Mouse (Mus musculus) heart, adult 2 months (tissue): ENCODE data around the gene Glipr1l3. TPM values are rescaled to one million over a fixed set of nuclear protein-coding genes. Genes with fewer than 3 reads are reported as not detected.
"Not testable (repeated sequence)": the region's sequence is repeated elsewhere in the genome, so short reads cannot be mapped to it uniquely, and the experiment has no call there.

Experiments
- DNase-seq, 2 experiments: peaks; one replicate each; pipeline ENCODE4 v3.0.0; 2021
- H3K27ac ChIP-seq: fragments of 200-600 bp; 2 replicates; pipeline ENCODE4 v1.8.1; 2022
- H3K27me3 ChIP-seq: fragments of 200-500 bp; 2 replicates; pipeline ENCODE4 v1.6.1; 2012; ENCODE audit warnings: mild to moderate bottlenecking, low read length, inconsistent platforms, mixed read lengths; ENCODE audit not compliant: control insufficient read depth, insufficient read depth
- H3K36me3 ChIP-seq: fragments of 200-500 bp; 2 replicates; pipeline ENCODE4 v1.6.1; 2012; ENCODE audit warnings: low read length, inconsistent platforms; ENCODE audit not compliant: control insufficient read depth, insufficient read depth
- H3K4me1 ChIP-seq: fragments of 200-500 bp; 2 replicates; pipeline ENCODE4 v1.6.1; 2011; ENCODE audit warnings: low read length; ENCODE audit not compliant: control insufficient read depth, insufficient read depth
- H3K4me3 ChIP-seq: fragments of 200-600 bp; 2 replicates; pipeline ENCODE4 v1.8.1; 2022
- H3K79me2 ChIP-seq: fragments of 200-500 bp; replicated peaks from 2 replicates; pipeline ENCODE4 v1.6.1; 2012; ENCODE audit warnings: mild to moderate bottlenecking, inconsistent platforms, low read length, moderate library complexity, mixed read lengths; ENCODE audit not compliant: control insufficient read depth, insufficient read depth
- H3K9ac ChIP-seq: fragments of 200-500 bp; 2 replicates; pipeline ENCODE4 v1.6.1; 2012; ENCODE audit warnings: low read depth, mild to moderate bottlenecking, control low read depth, inconsistent platforms, low read length, mixed read lengths
- CTCF ChIP-seq: fragments of 200-600 bp; IDR thresholded peaks from 2 replicates; pipeline ENCODE4 v1.8.1; 2022; ENCODE audit warnings: antibody characterized with exemption, mild to moderate bottlenecking, moderate library complexity
- EP300 ChIP-seq: fragments of 200-500 bp; IDR thresholded peaks from 2 replicates; pipeline ENCODE4 v1.6.1; 2011; ENCODE audit warnings: low read depth, low read length, control low read depth; ENCODE audit not compliant: insufficient read depth
- POLR2A ChIP-seq: fragments of 200-500 bp; IDR thresholded peaks from 2 replicates; pipeline ENCODE4 v1.6.1; 2011; ENCODE audit warnings: mild to moderate bottlenecking, low read depth, low read length, control low read depth; ENCODE audit not compliant: insufficient read depth
- WGBS: fragments of 180-500 bp; shearing (Covaris S2); methylation state at CpG from one replicate; pipeline ENCODE4 v1.1.7; 2018; 5-methylcytosine and 5-hydroxymethylcytosine counted together
- intact Hi-C: fragments of 180-260 bp; cut with DNase I; formaldehyde crosslinking; loops from one replicate; pipeline ENCODE4 v1.15.1; 2025
- polyA plus RNA-seq: library from polyadenylated mRNA; depleted of rRNA; stranded (reverse); fragments of >200 nt; gene quantifications from 2 replicates; pipeline ENCODE4 v1.2.3, GENCODE M21; 2012
- total RNA-seq, 2 experiments: library from RNA; stranded (reverse); gene quantifications; 2 replicates each; pipeline ENCODE4 v1.2.3; 2021

Glipr1l3 gene
- total and polyA plus RNA-seq, 3 experiments = not detected

GRCm38 (mm10) chr10:112138871-112139430 lies 21.2 kb downstream of the Glipr1l3 start:
- no peak for DNase-seq
- no peak overlapping the region for H3K4me3 ChIP-seq
- H3K79me2 ChIP-seq = no peaks in the 10 kb centered on the region
- no peak overlapping the region for H3K9ac ChIP-seq
- WGBS = 24% methylated on average over 6 of the region's 6 CpGs
- TF ChIP-seq EP300 = no peak
- TF ChIP-seq POLR2A = no peak
- TF ChIP-seq CTCF = no peak
- H3K27me3 ChIP-seq = no peaks in the 10 kb centered on the region
- H3K27ac ChIP-seq = no peak overlapping the region
- intact Hi-C loops = loop anchor here (10.0 kb wide), 1 partner anchor 54 kb away; the partner anchor contains the start of gene Glipr1l2
- H3K4me1 ChIP-seq = no peaks in the 10 kb centered on the region
- no peaks in the 10 kb centered on the region for H3K36me3 ChIP-seq

DNA sequence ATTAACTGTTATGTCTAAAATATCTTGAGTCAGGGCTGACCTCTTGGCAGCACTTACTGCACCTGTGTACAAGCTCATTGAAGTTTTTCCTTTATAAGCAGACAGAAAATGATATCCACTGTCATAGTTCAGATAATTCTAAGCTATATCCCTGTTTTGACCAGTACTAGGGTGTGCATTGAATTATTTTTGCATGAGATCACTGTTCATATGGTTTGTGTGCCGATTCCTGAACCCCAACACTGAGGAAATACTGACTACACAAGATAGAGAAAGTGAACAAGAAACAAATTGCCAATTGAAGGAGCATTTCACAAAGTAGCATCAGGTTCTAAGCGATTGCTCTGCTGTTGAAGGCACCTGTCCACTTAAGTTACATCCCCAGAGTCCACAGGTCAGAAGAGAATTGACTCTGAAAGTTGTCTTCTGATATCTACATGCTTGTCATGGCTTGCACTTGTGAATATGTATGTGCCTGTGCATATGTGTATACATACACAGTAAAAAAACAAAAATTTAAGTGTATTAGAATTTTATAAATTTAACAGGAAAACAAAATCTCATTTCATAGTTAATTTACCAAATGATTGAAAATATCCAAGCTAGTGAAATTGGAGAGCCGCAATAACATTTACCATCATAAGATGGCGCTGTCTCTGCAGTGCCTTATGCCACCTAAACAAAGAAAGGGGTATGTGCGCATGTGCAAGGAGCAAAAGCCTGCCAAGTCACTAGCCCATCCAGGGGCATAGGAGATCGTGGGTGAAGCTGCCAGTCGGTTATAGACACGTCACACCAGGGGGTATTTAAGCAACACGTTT lies 21.9 kb downstream of the Glipr1l3 start:
- DNase-seq = peak in 1 of 2 experiments; percentile 10
- Histone ChIP-seq H3K36me3 (no peaks in the 10 kb centered on the region), H3K4me1 (no peaks in the 10 kb centered on the region), H3K79me2 (no peaks in the 10 kb centered on the region), H3K27me3 (no peaks in the 10 kb centered on the region), H3K9ac (no peak overlapping the region), H3K4me3 (no peak overlapping the region), H3K27ac (no peak overlapping the region)
- TF ChIP-seq EP300 (no peak), CTCF (peak; percentile 53), POLR2A (no peak)
- 16% methylated on average over 9 of the region's 9 CpGs for WGBS
- intact Hi-C loops = loop anchor here (10.0 kb wide), 1 partner anchor 53 kb away; the partner anchor contains the start of gene Glipr1l2

GRCm38 (mm10) chr10:112132194-112132593 lies 27.9 kb downstream of the Glipr1l3 start:
- TF ChIP-seq POLR2A (no peak), EP300 (no peak), CTCF (no peak)
- no peak for DNase-seq
- intact Hi-C loops = loop anchor here (10.0 kb wide), 1 partner anchor 47 kb away; the partner anchor contains the start of gene Glipr1l2
- WGBS = 83% methylated on average over 3 of the region's 3 CpGs
- H3K27ac ChIP-seq = no peak overlapping the region
- no peaks in the 10 kb centered on the region for H3K79me2 ChIP-seq
- H3K4me1 ChIP-seq = no peaks in the 10 kb centered on the region
- H3K27me3 ChIP-seq = no peaks in the 10 kb centered on the region
- H3K4me3 ChIP-seq = no peak overlapping the region
- H3K9ac ChIP-seq = no peak overlapping the region
- no peaks in the 10 kb centered on the region for H3K36me3 ChIP-seq

DNA sequence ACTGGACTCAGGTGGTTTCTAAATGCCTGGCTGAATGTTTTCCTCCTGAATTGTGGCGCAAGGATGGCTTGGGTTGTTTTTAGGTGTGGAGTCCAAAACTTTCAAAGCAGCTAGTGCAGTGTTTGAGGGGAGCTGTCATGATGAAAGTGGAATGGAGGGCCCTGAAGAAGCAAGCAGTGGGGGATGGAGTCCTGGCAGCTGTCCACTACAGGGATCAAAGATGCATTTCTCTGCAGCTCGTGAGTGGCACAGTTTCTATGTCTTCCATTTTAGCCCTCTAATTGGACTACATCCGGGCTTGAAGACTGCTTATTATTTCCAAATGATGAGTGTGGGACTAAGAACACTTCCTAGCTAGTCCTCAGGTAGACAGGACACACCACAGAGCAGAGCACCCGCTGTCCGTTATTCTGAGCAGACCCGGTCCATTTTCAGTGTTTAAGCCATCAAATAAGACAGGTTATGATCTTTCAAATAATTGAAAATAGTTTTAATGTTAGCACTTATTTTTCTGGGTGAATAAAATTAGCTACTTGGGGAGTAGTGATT lies 32.4 kb downstream of the Glipr1l3 start:
- H3K36me3 ChIP-seq, H3K9ac ChIP-seq, H3K27ac ChIP-seq, H3K4me1 ChIP-seq, H3K27me3 ChIP-seq, intact Hi-C loops, DNase-seq, H3K79me2 ChIP-seq, H3K4me3 ChIP-seq: not testable (repeated sequence)
- 70% methylated on average over 6 of the region's 6 CpGs for WGBS

GRCm38 (mm10) chr10:112125090-112125489 lies 35.0 kb downstream of the Glipr1l3 start:
- 53% methylated on average over 2 of the region's 2 CpGs for WGBS
- H3K27ac ChIP-seq, H3K36me3 ChIP-seq, H3K79me2 ChIP-seq, H3K4me3 ChIP-seq, DNase-seq, H3K27me3 ChIP-seq, H3K4me1 ChIP-seq, H3K9ac ChIP-seq, intact Hi-C loops: not testable (repeated sequence)

GRCm38 (mm10) chr10:112110401-112110800 lies 49.7 kb downstream of the Glipr1l3 start:
- intact Hi-C loops = no loop called here
- 83% methylated on average over 7 of the region's 7 CpGs for WGBS

More at GRCm38 (mm10) chr10:112110401-112110800, 49.7 kb downstream of the Glipr1l3 start:
- Histone ChIP-seq H3K27me3 (no peaks in the 10 kb centered on the region), H3K79me2 (no peaks in the 10 kb centered on the region), H3K27ac (no peak overlapping the region), H3K9ac (no peak overlapping the region), H3K4me1 (no peaks in the 10 kb centered on the region), H3K36me3 (no peaks in the 10 kb centered on the region), H3K4me3 (no peak overlapping the region)
- no peak for DNase-seq
- TF ChIP-seq EP300 (no peak), POLR2A (no peak), CTCF (no peak)
